Mouse (Mus musculus) forebrain, embryonic 11.5 days (tissue): ENCODE data around the gene Neurog1. TPM values are rescaled to one million over a fixed set of nuclear protein-coding genes. Genes with fewer than 3 reads are reported as not detected.
A peak's percentile ranks its signal among the peaks of the same experiment; 100 is the strongest.

Experiments
- ATAC-seq: fragments of 200-750 bp; cut with Nextera tagmentation; replicated peaks from 2 replicates; pipeline ENCODE4 v1.8.0; 2017; ENCODE audit warnings: moderate TSS enrichment; ENCODE audit not compliant: low FRiP score
- DNase-seq: peaks from one replicate; pipeline ENCODE4 v3.0.0-alpha.2; 2017; ENCODE audit warnings: low spot score
- H3K27ac ChIP-seq: fragments of 300-500 bp; sonication (generic); 2 replicates; pipeline ENCODE4 v1.5.1; 2014; ENCODE audit warnings: low read depth, low read length
- H3K27me3 ChIP-seq: fragments of 300-500 bp; sonication (generic); 2 replicates; pipeline ENCODE4 v1.6.1; 2014; ENCODE audit warnings: mild to moderate bottlenecking, low read length, mixed read lengths; ENCODE audit not compliant: control insufficient read depth, insufficient read depth
- H3K36me3 ChIP-seq: fragments of 300-500 bp; sonication (generic); 2 replicates; pipeline ENCODE4 v1.6.1; 2014; ENCODE audit warnings: mild to moderate bottlenecking, low read length, moderate library complexity, mixed read lengths; ENCODE audit not compliant: control insufficient read depth, insufficient read depth
- H3K4me1 ChIP-seq: fragments of 300-500 bp; sonication (generic); replicated peaks from 2 replicates; pipeline ENCODE4 v1.6.1; 2014; ENCODE audit warnings: low read length, mixed read lengths; ENCODE audit not compliant: control insufficient read depth, insufficient read depth
- H3K4me2 ChIP-seq: fragments of 300-500 bp; sonication (generic); 2 replicates; pipeline ENCODE4 v1.6.1; 2014; ENCODE audit warnings: low read depth, mild to moderate bottlenecking, low read length, moderate library complexity, mixed read lengths; ENCODE audit not compliant: severe bottlenecking
- H3K4me3 ChIP-seq: fragments of 300-500 bp; sonication (generic); 2 replicates; pipeline ENCODE4 v1.5.1; 2014; ENCODE audit warnings: low read depth, low read length
- H3K9ac ChIP-seq: fragments of 300-500 bp; sonication (generic); 2 replicates; pipeline ENCODE4 v1.6.1; 2014; ENCODE audit warnings: low read length
- H3K9me3 ChIP-seq: fragments of 300-500 bp; sonication (generic); 2 replicates; pipeline ENCODE4 v1.6.1; 2016; ENCODE audit warnings: low read length, mixed read lengths; ENCODE audit not compliant: control insufficient read depth
- WGBS: fragments of 180-500 bp; shearing (Covaris S2); extraction: QIAGEN DNeasy Blood & Tissue Kit; methylation state at CpG from one replicate; pipeline ENCODE4 v1.1.7; 2014; 5-methylcytosine and 5-hydroxymethylcytosine counted together
- polyA plus RNA-seq: library from polyadenylated mRNA; unstranded; fragments of >200 nt; fragmentation: Nextera tagmentation; extraction: Ambion mirVana; gene quantifications from 2 replicates; pipeline ENCODE4 v1.2.1, GENCODE M21; 2014

Gene Neurog1
- polyA plus RNA-seq, 1 experiment from 2014 or later, result 27.6 TPM

GRCm38 (mm10) chr13:56221129-56221910, 30.6 kb downstream of the Neurog1 start:
- peaks cover 36% of the 10 kb centered on the region for H3K4me1 ChIP-seq
- peak overlapping the region; percentile 71 for H3K4me2 ChIP-seq
- no peaks in the 10 kb centered on the region for H3K9me3 ChIP-seq
- peaks cover 37% of the 10 kb centered on the region for H3K27me3 ChIP-seq
- peak; percentile 88 for ATAC-seq
- WGBS, result under 1% methylated on average over 46 of the region's 46 CpGs
- peak overlapping the region; percentile 25 for H3K4me3 ChIP-seq
- H3K36me3 ChIP-seq, result no peaks in the 10 kb centered on the region
- DNase-seq, result peak; percentile 95
- H3K9ac ChIP-seq, result peak overlapping the region; percentile 67
- peak overlapping the region; percentile 98 for H3K27ac ChIP-seq

- H3K27ac ChIP-seq, result no peak overlapping the region; the same call in 1 of the 2 replicates
- H3K4me3 ChIP-seq, result no peak overlapping the region
- peak; percentile 48 for DNase-seq
- H3K4me2 ChIP-seq, result no peak overlapping the region
- no peak for ATAC-seq
- H3K36me3 ChIP-seq, result no peaks in the 10 kb centered on the region
- peaks cover 26% of the 10 kb centered on the region for H3K27me3 ChIP-seq
- 56% methylated on average over 9 of the region's 9 CpGs for WGBS
- H3K9me3 ChIP-seq, result no peaks in the 10 kb centered on the region
- H3K4me1 ChIP-seq, result peaks cover 44% of the 10 kb centered on the region
- H3K9ac ChIP-seq, result no peak overlapping the region
Measured at GRCm38 (mm10) chr13:56219254-56219653, 32.7 kb downstream of the Neurog1 start.

GRCm38 (mm10) chr13:56216090-56216489, 35.9 kb downstream of the Neurog1 start:
- Histone ChIP-seq H3K36me3 (no peaks in the 10 kb centered on the region), H3K4me1 (peaks cover 21% of the 10 kb centered on the region), H3K27ac (0 out of 2 replicates have a peak overlapping the region, but pooled peaks have one; percentile 12), H3K9me3 (peaks cover under 1% of the 10 kb centered on the region; the same call in 1 of the 2 replicates), H3K4me2 (no peak overlapping the region), H3K27me3 (peaks cover 17% of the 10 kb centered on the region), H3K9ac (peak overlapping the region; percentile 24; the same call in 1 of the 2 replicates), H3K4me3 (no peak overlapping the region)
- 9% methylated on average over 4 of the region's 4 CpGs for WGBS
- DNase-seq (no peak), ATAC-seq (no peak)

GRCm38 (mm10) chr13:56214633-56215032, 37.3 kb downstream of the Neurog1 start:
- Histone ChIP-seq H3K4me3 (no peak overlapping the region), H3K4me2 (no peak overlapping the region), H3K4me1 (peaks cover 23% of the 10 kb centered on the region), H3K27ac (no peak overlapping the region), H3K9me3 (peaks cover 4% of the 10 kb centered on the region; the same call in 1 of the 2 replicates), H3K27me3 (peaks cover 17% of the 10 kb centered on the region), H3K36me3 (no peaks in the 10 kb centered on the region), H3K9ac (no peak overlapping the region)
- ATAC-seq, result no peak
- no peak for DNase-seq
- WGBS, result 17% methylated on average over 5 of the region's 5 CpGs

- H3K9ac ChIP-seq, result peak overlapping the region; percentile 25; the same call in 1 of the 2 replicates
- peaks cover 7% of the 10 kb centered on the region for H3K27me3 ChIP-seq
- peaks cover 4% of the 10 kb centered on the region; the same call in 1 of the 2 replicates for H3K9me3 ChIP-seq
- peak overlapping the region; percentile 45 for H3K4me2 ChIP-seq
- 7% methylated on average over 8 of the region's 8 CpGs for WGBS
- peak overlapping the region; percentile 85 for H3K27ac ChIP-seq
- H3K4me3 ChIP-seq, result peak overlapping the region; percentile 9; the same call in 1 of the 2 replicates
- no peaks in the 10 kb centered on the region for H3K36me3 ChIP-seq
- ATAC-seq (no peak), DNase-seq (no peak)
- H3K4me1 ChIP-seq, result peaks cover 18% of the 10 kb centered on the region
Measured at GRCm38 (mm10) chr13:56209067-56209411, 42.9 kb downstream of the Neurog1 start.

- Histone ChIP-seq H3K4me1 (peaks cover 18% of the 10 kb centered on the region), H3K9ac (peak overlapping the region; percentile 25; the same call in 1 of the 2 replicates), H3K4me2 (peak overlapping the region; percentile 45), H3K4me3 (peak overlapping the region; percentile 9; the same call in 1 of the 2 replicates), H3K36me3 (no peaks in the 10 kb centered on the region), H3K9me3 (peaks cover 4% of the 10 kb centered on the region; the same call in 1 of the 2 replicates), H3K27ac (peak overlapping the region; percentile 90), H3K27me3 (peaks cover 7% of the 10 kb centered on the region)
- peak; percentile 95 for ATAC-seq
- under 1% methylated on average over 35 of the region's 35 CpGs for WGBS
- DNase-seq, result peak; percentile 87
Measured at GRCm38 (mm10) chr13:56208225-56209066, 43.5 kb downstream of the Neurog1 start.

Other genes starting within 250 kb of the Neurog1 start
- 685 and 702 TPM in 2 replicates for gene H2afy, start 115.8 kb downstream of the Neurog1 start, polyA plus RNA-seq
- 0.11 and 0.13 TPM in 2 replicates for gene Tifab, start 73.3 kb downstream of the Neurog1 start, polyA plus RNA-seq
- gene Cxcl14, start 44.4 kb upstream of the Neurog1 start, polyA plus RNA-seq, result 8.6 and 10.9 TPM in 2 replicates
- not detected in 2 replicates for gene Gm3045, start 174.4 kb upstream of the Neurog1 start, polyA plus RNA-seq
- not detected in 2 replicates for gene Slc25a48, start 186.2 kb upstream of the Neurog1 start, polyA plus RNA-seq
- gene Il9, start 230.1 kb upstream of the Neurog1 start, polyA plus RNA-seq, result not detected in 2 replicates